Mouse (Mus musculus): Measurements from ENCODE around the gene Zg16. TPM values are rescaled to one million over a fixed set of nuclear protein-coding genes. Genes with fewer than 3 reads are reported as not detected.

The Zg16 gene
- polyA plus RNA-seq, 1 experiment from 2014 or later: not detected

GRCm38 (mm10) chr7:127083689-127084088 lies 3.4 kb downstream of the Zg16 start:
- Histone ChIP-seq H3K4me1 (replicated peaks) (peaks cover under 1% of the 10 kb centered on the region), H3K9me3 (no peaks in the 10 kb centered on the region), H3K27ac (no peak overlapping the region), H3K27me3 (no peaks in the 10 kb centered on the region), H3K4me2 (replicated peaks) (no peak overlapping the region), H3K4me3 (replicated peaks) (no peak overlapping the region), H3K36me3 (no peaks in the 10 kb centered on the region), H3K9ac (replicated peaks) (no peak overlapping the region)
- ATAC-seq: no peak
- WGBS: 89% methylated on average over 4 of the region's 4 CpGs

- H3K27me3 ChIP-seq: no peaks in the 10 kb centered on the region
- H3K9ac ChIP-seq (replicated peaks): no peak overlapping the region
- no peak overlapping the region for H3K27ac ChIP-seq
- no peak for ATAC-seq
- H3K36me3 ChIP-seq: no peaks in the 10 kb centered on the region
- no peaks in the 10 kb centered on the region for H3K4me1 ChIP-seq (replicated peaks)
- 65% methylated on average over 2 of the region's 2 CpGs for WGBS
- no peaks in the 10 kb centered on the region for H3K9me3 ChIP-seq
- H3K4me2 ChIP-seq (replicated peaks): no peak overlapping the region
- H3K4me3 ChIP-seq (replicated peaks): no peak overlapping the region
Observed at GRCm38 (mm10) chr7:127082995-127083394, 4.1 kb downstream of the Zg16 start.

GRCm38 (mm10) chr7:127082271-127082670 lies 4.9 kb downstream of the Zg16 start:
- no peaks in the 10 kb centered on the region for H3K9me3 ChIP-seq
- ATAC-seq: no peak
- no peak overlapping the region for H3K27ac ChIP-seq
- H3K27me3 ChIP-seq: no peaks in the 10 kb centered on the region
- no peak overlapping the region for H3K4me3 ChIP-seq (replicated peaks)
- H3K9ac ChIP-seq (replicated peaks): no peak overlapping the region
- no peaks in the 10 kb centered on the region for H3K36me3 ChIP-seq
- H3K4me1 ChIP-seq (replicated peaks): no peaks in the 10 kb centered on the region
- WGBS: 81% methylated on average over 8 of the region's 8 CpGs
- no peak overlapping the region for H3K4me2 ChIP-seq (replicated peaks)

- ATAC-seq: no peak
- H3K4me3 ChIP-seq (replicated peaks): no peak overlapping the region
- H3K27ac ChIP-seq: no peak overlapping the region
- 83% methylated on average over 3 of the region's 3 CpGs for WGBS
- H3K4me2 ChIP-seq (replicated peaks): no peak overlapping the region
- H3K9me3 ChIP-seq: no peaks in the 10 kb centered on the region
- no peaks in the 10 kb centered on the region for H3K36me3 ChIP-seq
- H3K9ac ChIP-seq (replicated peaks): no peak overlapping the region
- no peaks in the 10 kb centered on the region for H3K27me3 ChIP-seq
- H3K4me1 ChIP-seq (replicated peaks): no peaks in the 10 kb centered on the region
Observed at GRCm38 (mm10) chr7:127080045-127080444, 7.1 kb downstream of the Zg16 start.

- no peak overlapping the region for H3K9ac ChIP-seq (replicated peaks)
- 81% methylated on average over 3 of the region's 3 CpGs for WGBS
- no peak overlapping the region for H3K4me2 ChIP-seq (replicated peaks)
- H3K9me3 ChIP-seq: no peaks in the 10 kb centered on the region
- H3K4me3 ChIP-seq (replicated peaks): no peak overlapping the region
- no peaks in the 10 kb centered on the region for H3K4me1 ChIP-seq (replicated peaks)
- ATAC-seq: no peak
- no peaks in the 10 kb centered on the region for H3K36me3 ChIP-seq
- no peak overlapping the region for H3K27ac ChIP-seq
- H3K27me3 ChIP-seq: no peaks in the 10 kb centered on the region
Observed at GRCm38 (mm10) chr7:127077692-127078091, 9.4 kb downstream of the Zg16 start.

- Histone ChIP-seq H3K4me1 (replicated peaks) (no peaks in the 10 kb centered on the region), H3K9me3 (no peaks in the 10 kb centered on the region), H3K4me2 (replicated peaks) (no peak overlapping the region), H3K36me3 (no peaks in the 10 kb centered on the region), H3K27ac (no peak overlapping the region), H3K9ac (replicated peaks) (no peak overlapping the region), H3K4me3 (replicated peaks) (no peak overlapping the region), H3K27me3 (no peaks in the 10 kb centered on the region)
- 96% methylated on average over 5 of the region's 5 CpGs for WGBS
- ATAC-seq: no peak
Observed at GRCm38 (mm10) chr7:127076188-127076587, 10.9 kb downstream of the Zg16 start.

GRCm38 (mm10) chr7:127073221-127073620 lies 13.9 kb downstream of the Zg16 start:
- 82% methylated on average over 4 of the region's 4 CpGs for WGBS

GRCm38 (mm10) chr7:127070871-127071413 lies 16.2 kb downstream of the Zg16 start:
- no peak overlapping the region for H3K4me3 ChIP-seq (replicated peaks)
- H3K4me1 ChIP-seq (replicated peaks): no peaks in the 10 kb centered on the region
- no peaks in the 10 kb centered on the region for H3K36me3 ChIP-seq
- no peak for ATAC-seq
- no peak overlapping the region for H3K4me2 ChIP-seq (replicated peaks)
- H3K9ac ChIP-seq (replicated peaks): no peak overlapping the region
- H3K27ac ChIP-seq: no peak overlapping the region
- H3K9me3 ChIP-seq: no peaks in the 10 kb centered on the region
- H3K27me3 ChIP-seq: no peaks in the 10 kb centered on the region
- WGBS: 76% methylated on average over 4 of the region's 4 CpGs

More at GRCm38 (mm10) chr7:127073221-127073620, 13.9 kb downstream of the Zg16 start:
- H3K9ac ChIP-seq (replicated peaks): no peak overlapping the region
- no peaks in the 10 kb centered on the region for H3K27me3 ChIP-seq
- no peak for ATAC-seq
- no peak overlapping the region for H3K4me2 ChIP-seq (replicated peaks)
- no peaks in the 10 kb centered on the region for H3K4me1 ChIP-seq (replicated peaks)
- H3K9me3 ChIP-seq: no peaks in the 10 kb centered on the region
- no peak overlapping the region for H3K4me3 ChIP-seq (replicated peaks)
- H3K27ac ChIP-seq: no peak overlapping the region
- no peaks in the 10 kb centered on the region for H3K36me3 ChIP-seq

- H3K9ac ChIP-seq (replicated peaks): no peak overlapping the region
- H3K4me3 ChIP-seq (replicated peaks): no peak overlapping the region
- WGBS: 91% methylated on average over 4 of the region's 4 CpGs
- no peaks in the 10 kb centered on the region for H3K27me3 ChIP-seq
- H3K27ac ChIP-seq: no peak overlapping the region
- no peaks in the 10 kb centered on the region for H3K4me1 ChIP-seq (replicated peaks)
- no peak overlapping the region for H3K4me2 ChIP-seq (replicated peaks)
- no peak for ATAC-seq
- no peaks in the 10 kb centered on the region for H3K36me3 ChIP-seq
- no peaks in the 10 kb centered on the region for H3K9me3 ChIP-seq
Observed at GRCm38 (mm10) chr7:127066317-127066716, 20.8 kb downstream of the Zg16 start.

GRCm38 (mm10) chr7:127065538-127065937 lies 21.6 kb downstream of the Zg16 start:
- Histone ChIP-seq H3K9me3 (no peaks in the 10 kb centered on the region), H3K27ac (no peak overlapping the region), H3K36me3 (no peaks in the 10 kb centered on the region), H3K4me3 (replicated peaks) (no peak overlapping the region), H3K4me1 (replicated peaks) (no peaks in the 10 kb centered on the region), H3K27me3 (no peaks in the 10 kb centered on the region), H3K9ac (replicated peaks) (no peak overlapping the region), H3K4me2 (replicated peaks) (no peak overlapping the region)
- WGBS: 90% methylated on average over 6 of the region's 6 CpGs
- ATAC-seq: no peak

- no peak for ATAC-seq
- H3K27ac ChIP-seq: no peak overlapping the region
- no peaks in the 10 kb centered on the region for H3K36me3 ChIP-seq
- H3K4me1 ChIP-seq (replicated peaks): no peaks in the 10 kb centered on the region
- H3K9me3 ChIP-seq: no peaks in the 10 kb centered on the region
- no peak overlapping the region for H3K4me3 ChIP-seq (replicated peaks)
- no peak overlapping the region for H3K9ac ChIP-seq (replicated peaks)
- H3K4me2 ChIP-seq (replicated peaks): no peak overlapping the region
- 78% methylated on average over 5 of the region's 5 CpGs for WGBS
- H3K27me3 ChIP-seq: 0 out of 2 replicates have a peak, but pooled peaks cover 4% of the 10 kb centered on the region
Observed at GRCm38 (mm10) chr7:127055026-127055585, 32.0 kb downstream of the Zg16 start.

GRCm38 (mm10) chr7:127041851-127042672 lies 45.1 kb downstream of the Zg16 start, which contains the start of gene Kif22:
Gene Kif22, minus strand, starts transcription at chr7:127042471.
- peak within 1 kb of the TSS; percentile 82 for H3K9ac ChIP-seq (replicated peaks)
- peak; percentile 91 for ATAC-seq
- WGBS: under 1% methylated on average over 53 of the region's 53 CpGs

More at GRCm38 (mm10) chr7:127041851-127042672, 45.1 kb downstream of the Zg16 start, which contains the start of gene Kif22:
- peaks cover 21% of the 10 kb centered on the region for H3K4me1 ChIP-seq (replicated peaks)
- peak within 1 kb of the TSS; percentile 92 for H3K4me2 ChIP-seq (replicated peaks)
- no peaks in the 10 kb centered on the region for H3K27me3 ChIP-seq
- no peaks in the 10 kb centered on the region for H3K9me3 ChIP-seq
- H3K27ac ChIP-seq: peak within 1 kb of the TSS; percentile 71
- peak within 1 kb of the TSS; percentile 80 for H3K4me3 ChIP-seq (replicated peaks)
- peaks cover 4% of the 10 kb centered on the region; the same call in 1 of the 2 replicates for H3K36me3 ChIP-seq

All from midbrain, embryonic 13.5 days (tissue).